ENCODE assay signal across 24 mouse cellular contexts in genomic region chr1:43803906-43804474, GRCm38 (mm10).
"Had no signal": no experiment of that assay in that cellular context is flagged by ENCODE, and none has a peak within 500 bp of the region (broad histone marks: within the 10 kb centered on the region; RNA-seq: fewer than 3 reads in every experiment).

No protein-coding gene starts in this region.

- H3K4me3 ChIP-seq: heart, adult 2 months; heart, embryonic 12.5 days; hindbrain, embryonic 10.5 days; hindbrain, embryonic 12.5 days; hindbrain, embryonic 15.5 days; kidney, embryonic 15.5 days; left cerebral cortex, adult 2 months; limb, embryonic 10.5 days; limb, embryonic 12.5 days; liver, embryonic 13.5 days had no signal

- H3K4me2 ChIP-seq: heart, embryonic 12.5 days; hindbrain, embryonic 12.5 days; hindbrain, embryonic 15.5 days; kidney, embryonic 15.5 days; limb, embryonic 12.5 days; liver, embryonic 11.5 days; liver, embryonic 13.5 days had no signal

- H3K4me1 ChIP-seq: heart, embryonic 12.5 days; hindbrain, embryonic 10.5 days; hindbrain, embryonic 12.5 days; hindbrain, embryonic 15.5 days; kidney, embryonic 15.5 days; limb, embryonic 10.5 days; limb, embryonic 12.5 days; liver, embryonic 13.5 days had no signal

- DNase-seq: gastrocnemius, postnatal 14 days; gastrocnemius, postnatal 36 days; heart, adult 2 months; heart, postnatal 10 days; heart, postnatal 4 days; kidney, adult 11 months; kidney, adult 2 months; kidney, adult 9 months; kidney, postnatal 14 days; kidney, postnatal 36 days; liver; liver, embryonic 13.5 days had no signal

- H3K27me3 ChIP-seq: heart, embryonic 12.5 days; hindbrain, embryonic 12.5 days; hindbrain, embryonic 15.5 days; kidney, embryonic 15.5 days; limb, embryonic 12.5 days; liver, embryonic 13.5 days had no signal

- H3K9ac ChIP-seq: heart, embryonic 12.5 days; hindbrain, embryonic 12.5 days; hindbrain, embryonic 15.5 days; kidney, embryonic 15.5 days; limb, embryonic 12.5 days; liver, embryonic 13.5 days had no signal

- ATAC-seq: hindbrain, postnatal 0 days; intestine, embryonic 16.5 days had no signal

- H3K27ac ChIP-seq: heart, adult 2 months; hindbrain, embryonic 10.5 days; hindbrain, embryonic 12.5 days; hindbrain, embryonic 15.5 days; hindbrain, postnatal 0 days; kidney, embryonic 15.5 days; kidney, postnatal 0 days; left cerebral cortex, adult 2 months; limb, embryonic 10.5 days; limb, embryonic 12.5 days; liver, embryonic 13.5 days had no signal

- H3K9me3 ChIP-seq: heart, embryonic 12.5 days; hindbrain, embryonic 10.5 days; hindbrain, embryonic 12.5 days; hindbrain, embryonic 15.5 days; kidney, embryonic 15.5 days; limb, embryonic 10.5 days; limb, embryonic 12.5 days; liver, embryonic 13.5 days had no signal
